Mouse (Mus musculus): Measurements from ENCODE around the gene Gm10277. TPM values are rescaled to one million over a fixed set of nuclear protein-coding genes. Genes with fewer than 3 reads are reported as not detected.

The Gm10277 gene
- 0.68 and 0.93 TPM in 2 replicates for polyA plus RNA-seq (2014; fragmentation: Nextera tagmentation; extraction: Ambion mirVana)

DNA sequence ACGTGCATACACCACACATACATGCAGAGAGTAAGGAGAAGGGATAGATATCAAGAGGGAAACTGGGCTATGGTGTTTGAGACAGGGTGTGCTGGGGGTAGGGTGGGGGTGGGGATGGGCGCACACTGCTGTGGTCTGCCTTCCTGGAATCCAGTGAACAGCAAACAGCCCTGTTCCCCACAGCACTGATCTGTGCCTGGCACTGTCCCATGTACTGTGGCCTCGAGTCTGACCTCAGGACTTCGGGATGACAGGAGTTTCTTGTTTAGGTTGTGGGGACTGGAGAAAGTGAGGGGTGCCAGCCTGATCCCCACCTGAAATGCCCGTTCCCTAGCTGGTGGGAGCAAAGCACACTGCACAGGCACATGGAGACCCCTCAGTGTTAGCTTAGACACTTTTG is at the start of gene Gm10277:
Gm10277 (minus strand) TSS at position 41 of the 400 bp plus-strand sequence.
- peaks cover 29% of the 10 kb centered on the region; the same call in 1 of the 2 replicates for H3K4me1 ChIP-seq (ENCODE audit: control insufficient read depth, insufficient read depth, low read length)
- no peak within 1 kb of the TSS for H3K4me3 ChIP-seq (ENCODE audit: low read depth, low read length)
- 93% methylated on average over 5 of the region's 5 CpGs for WGBS
- no peak within 1 kb of the TSS for H3K4me2 ChIP-seq (ENCODE audit: low read depth)
- H3K27ac ChIP-seq (ENCODE audit: low read depth, low read length): no peak within 1 kb of the TSS
- DNase-seq (ENCODE audit: low spot score) (no peak), ATAC-seq (ENCODE audit: insufficient read depth, low FRiP score, low TSS enrichment) (no peak)
- no peaks in the 10 kb centered on the region for H3K27me3 ChIP-seq (ENCODE audit: control insufficient read depth, insufficient read depth, low read length)
- no peak within 1 kb of the TSS for H3K9ac ChIP-seq (ENCODE audit: low read length)
- no peaks in the 10 kb centered on the region for H3K36me3 ChIP-seq (ENCODE audit: control insufficient read depth, insufficient read depth, low read length)
- H3K9me3 ChIP-seq (ENCODE audit: control insufficient read depth, low read length): no peaks in the 10 kb centered on the region

DNA sequence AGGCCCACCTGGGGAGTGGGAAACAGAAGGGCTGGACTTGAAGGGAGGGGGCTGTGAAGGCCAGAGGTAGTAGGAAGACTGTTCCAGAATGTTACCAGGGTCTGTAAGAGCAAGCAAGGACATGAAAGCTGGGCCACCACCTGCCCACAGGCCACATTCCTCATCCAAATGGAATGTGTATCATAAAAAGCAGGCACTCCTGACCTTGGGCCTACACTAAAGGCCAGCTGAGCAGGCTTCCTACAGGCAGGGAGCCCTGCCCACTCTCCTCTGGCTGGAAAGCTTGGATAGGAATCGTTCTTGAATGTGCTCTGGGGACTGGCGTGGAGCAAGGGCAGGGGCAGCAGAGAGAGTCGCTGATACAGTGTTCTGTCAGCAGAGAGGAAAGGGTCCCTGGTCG is 49.2 kb upstream of the Gm10277 start:
- no peak overlapping the region for H3K4me3 ChIP-seq (ENCODE audit: low read depth, low read length)
- H3K36me3 ChIP-seq (ENCODE audit: control insufficient read depth, insufficient read depth, low read length): peaks cover 6% of the 10 kb centered on the region
- 69% methylated on average over 4 of the region's 4 CpGs for WGBS
- H3K27me3 ChIP-seq (ENCODE audit: control insufficient read depth, insufficient read depth, low read length): no peaks in the 10 kb centered on the region
- no peak for DNase-seq (ENCODE audit: low spot score)
- no peak for ATAC-seq (ENCODE audit: insufficient read depth, low FRiP score, low TSS enrichment)
- H3K27ac ChIP-seq (ENCODE audit: low read depth, low read length): no peak overlapping the region
- H3K4me1 ChIP-seq (ENCODE audit: control insufficient read depth, insufficient read depth, low read length): no peaks in the 10 kb centered on the region
- no peak overlapping the region for H3K9ac ChIP-seq (ENCODE audit: low read length)
- no peaks in the 10 kb centered on the region; the same call in 1 of the 2 replicates for H3K9me3 ChIP-seq (ENCODE audit: control insufficient read depth, low read length)
- H3K4me2 ChIP-seq (ENCODE audit: low read depth): no peak overlapping the region

DNA sequence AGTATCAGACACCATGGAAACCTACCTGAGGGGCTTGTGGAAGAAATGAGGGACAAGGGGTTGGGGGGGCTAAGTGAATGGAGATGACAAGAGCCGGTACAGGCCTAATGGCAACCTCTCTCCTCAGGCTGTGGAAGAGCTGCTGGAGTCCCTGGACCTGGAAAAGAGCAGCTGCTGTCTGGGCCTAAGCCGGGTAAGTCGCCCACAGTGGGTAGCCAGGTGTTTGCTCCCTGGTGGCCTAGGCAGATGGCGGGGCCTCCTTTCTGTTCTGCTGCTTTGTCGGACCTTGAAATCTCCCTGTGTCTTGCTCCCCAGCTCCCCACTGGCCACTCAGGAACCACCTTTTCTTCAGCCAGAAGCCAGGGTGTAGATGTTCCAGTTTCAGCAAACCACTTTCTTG is 48.7 kb upstream of the Gm10277 start:
- peaks cover 4% of the 10 kb centered on the region for H3K36me3 ChIP-seq (ENCODE audit: control insufficient read depth, insufficient read depth, low read length)

DNA sequence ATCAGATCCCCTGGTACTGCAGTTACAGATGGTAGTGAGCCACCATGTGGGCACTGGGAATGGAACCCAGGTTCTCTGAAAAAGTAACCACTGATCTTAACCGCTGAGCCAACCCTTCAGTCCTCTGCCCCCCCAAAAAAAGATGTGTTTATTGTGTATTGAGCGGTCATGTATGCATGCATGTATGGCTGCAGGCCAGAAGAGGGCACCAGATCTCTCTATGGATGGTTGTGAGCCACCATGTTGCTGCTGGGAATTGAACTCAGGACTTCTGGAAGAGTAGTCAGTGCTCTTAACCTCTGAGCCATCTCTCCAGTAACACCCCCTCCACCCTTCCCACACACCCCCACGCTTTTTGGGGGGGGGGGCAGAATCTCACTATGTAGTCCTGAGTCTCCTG is 47.6 kb upstream of the Gm10277 start:
- ATAC-seq (ENCODE audit: insufficient read depth, low FRiP score, low TSS enrichment): no peak
- WGBS: 83% methylated on average over 3 of the region's 3 CpGs
- Histone ChIP-seq H3K4me3 (ENCODE audit: low read depth, low read length) (no peak overlapping the region), H3K9me3 (ENCODE audit: control insufficient read depth, low read length) (no peaks in the 10 kb centered on the region; the same call in 1 of the 2 replicates), H3K4me1 (ENCODE audit: control insufficient read depth, insufficient read depth, low read length) (peaks cover 4% of the 10 kb centered on the region; the same call in 1 of the 2 replicates), H3K36me3 (ENCODE audit: control insufficient read depth, insufficient read depth, low read length) (peaks cover 4% of the 10 kb centered on the region), H3K4me2 (ENCODE audit: low read depth) (no peak overlapping the region), H3K9ac (ENCODE audit: low read length) (no peak overlapping the region), H3K27me3 (ENCODE audit: control insufficient read depth, insufficient read depth, low read length) (no peaks in the 10 kb centered on the region), H3K27ac (ENCODE audit: low read depth, low read length) (no peak overlapping the region)
- no peak for DNase-seq (ENCODE audit: low spot score)

More for the DNA sequence above, 48.7 kb upstream of the Gm10277 start:
- WGBS: 60% methylated on average over 5 of the region's 5 CpGs
- no peak overlapping the region for H3K9ac ChIP-seq (ENCODE audit: low read length)
- no peak overlapping the region for H3K4me2 ChIP-seq (ENCODE audit: low read depth)
- no peaks in the 10 kb centered on the region for H3K4me1 ChIP-seq (ENCODE audit: control insufficient read depth, insufficient read depth, low read length)
- no peak overlapping the region for H3K27ac ChIP-seq (ENCODE audit: low read depth, low read length)
- DNase-seq (ENCODE audit: low spot score): no peak
- no peak overlapping the region for H3K4me3 ChIP-seq (ENCODE audit: low read depth, low read length)
- no peaks in the 10 kb centered on the region for H3K27me3 ChIP-seq (ENCODE audit: control insufficient read depth, insufficient read depth, low read length)
- no peak for ATAC-seq (ENCODE audit: insufficient read depth, low FRiP score, low TSS enrichment)
- no peaks in the 10 kb centered on the region; the same call in 1 of the 2 replicates for H3K9me3 ChIP-seq (ENCODE audit: control insufficient read depth, low read length)

DNA sequence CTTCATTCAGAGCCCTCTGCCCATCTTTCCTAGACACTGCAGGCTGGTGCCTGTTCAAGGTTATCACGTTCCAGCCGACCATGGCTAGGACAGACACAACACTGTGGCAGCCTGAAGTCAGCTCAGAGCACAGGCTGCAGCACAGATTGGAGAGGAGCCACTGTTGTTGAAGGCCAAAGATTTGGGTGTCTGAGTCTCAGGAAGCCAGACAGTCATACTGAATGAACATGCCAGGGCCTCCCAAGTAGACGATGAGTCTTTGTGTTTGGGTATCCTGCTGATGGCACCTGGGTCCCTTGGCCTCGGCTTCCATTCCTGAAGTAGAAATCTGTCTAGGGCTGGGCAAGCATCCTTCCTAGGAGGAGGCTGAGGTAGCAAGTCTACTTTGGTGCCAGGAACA is 45.0 kb upstream of the Gm10277 start:
- 92% methylated on average over 4 of the region's 4 CpGs for WGBS
- H3K27me3 ChIP-seq (ENCODE audit: control insufficient read depth, insufficient read depth, low read length): 0 out of 2 replicates have a peak, but pooled peaks cover 3% of the 10 kb centered on the region
- H3K27ac ChIP-seq (ENCODE audit: low read depth, low read length): no peak overlapping the region
- no peaks in the 10 kb centered on the region; the same call in 1 of the 2 replicates for H3K9me3 ChIP-seq (ENCODE audit: control insufficient read depth, low read length)
- H3K4me2 ChIP-seq (ENCODE audit: low read depth): no peak overlapping the region
- no peak overlapping the region for H3K4me3 ChIP-seq (ENCODE audit: low read depth, low read length)
- no peak for DNase-seq (ENCODE audit: low spot score)
- peaks cover 4% of the 10 kb centered on the region; the same call in 1 of the 2 replicates for H3K4me1 ChIP-seq (ENCODE audit: control insufficient read depth, insufficient read depth, low read length)
- ATAC-seq (ENCODE audit: insufficient read depth, low FRiP score, low TSS enrichment): no peak
- H3K9ac ChIP-seq (ENCODE audit: low read length): no peak overlapping the region
- H3K36me3 ChIP-seq (ENCODE audit: control insufficient read depth, insufficient read depth, low read length): peaks cover 9% of the 10 kb centered on the region

DNA sequence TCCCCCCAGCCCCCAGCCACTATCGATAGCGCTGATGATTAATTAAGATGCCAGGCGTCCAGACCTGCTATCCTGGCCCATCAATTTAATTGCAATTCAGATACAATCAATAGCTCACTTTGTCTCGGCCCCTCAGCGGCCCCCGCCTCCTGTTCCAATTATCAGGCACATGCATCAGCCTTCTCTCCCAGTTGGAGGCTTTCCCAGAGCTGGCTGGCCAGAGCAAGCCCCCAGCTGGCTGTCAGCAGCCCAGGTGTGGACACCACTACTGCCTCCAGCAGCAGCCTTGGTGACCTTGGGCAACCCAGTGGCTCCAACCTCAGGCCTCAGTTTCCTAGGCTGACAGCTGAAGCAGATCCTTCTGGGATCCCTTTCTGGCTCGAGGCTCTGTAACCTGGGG is 43.3 kb upstream of the Gm10277 start:
- ATAC-seq (ENCODE audit: insufficient read depth, low FRiP score, low TSS enrichment) (no peak), DNase-seq (ENCODE audit: low spot score) (no peak)
- Histone ChIP-seq H3K4me3 (ENCODE audit: low read depth, low read length) (no peak overlapping the region), H3K4me1 (ENCODE audit: control insufficient read depth, insufficient read depth, low read length) (peaks cover 4% of the 10 kb centered on the region; the same call in 1 of the 2 replicates), H3K27me3 (ENCODE audit: control insufficient read depth, insufficient read depth, low read length) (0 out of 2 replicates have a peak, but pooled peaks cover 3% of the 10 kb centered on the region), H3K4me2 (ENCODE audit: low read depth) (no peak overlapping the region), H3K27ac (ENCODE audit: low read depth, low read length) (no peak overlapping the region), H3K36me3 (ENCODE audit: control insufficient read depth, insufficient read depth, low read length) (peaks cover 9% of the 10 kb centered on the region), H3K9ac (ENCODE audit: low read length) (no peak overlapping the region), H3K9me3 (ENCODE audit: control insufficient read depth, low read length) (no peaks in the 10 kb centered on the region; the same call in 1 of the 2 replicates)
- 63% methylated on average over 7 of the region's 7 CpGs for WGBS

DNA sequence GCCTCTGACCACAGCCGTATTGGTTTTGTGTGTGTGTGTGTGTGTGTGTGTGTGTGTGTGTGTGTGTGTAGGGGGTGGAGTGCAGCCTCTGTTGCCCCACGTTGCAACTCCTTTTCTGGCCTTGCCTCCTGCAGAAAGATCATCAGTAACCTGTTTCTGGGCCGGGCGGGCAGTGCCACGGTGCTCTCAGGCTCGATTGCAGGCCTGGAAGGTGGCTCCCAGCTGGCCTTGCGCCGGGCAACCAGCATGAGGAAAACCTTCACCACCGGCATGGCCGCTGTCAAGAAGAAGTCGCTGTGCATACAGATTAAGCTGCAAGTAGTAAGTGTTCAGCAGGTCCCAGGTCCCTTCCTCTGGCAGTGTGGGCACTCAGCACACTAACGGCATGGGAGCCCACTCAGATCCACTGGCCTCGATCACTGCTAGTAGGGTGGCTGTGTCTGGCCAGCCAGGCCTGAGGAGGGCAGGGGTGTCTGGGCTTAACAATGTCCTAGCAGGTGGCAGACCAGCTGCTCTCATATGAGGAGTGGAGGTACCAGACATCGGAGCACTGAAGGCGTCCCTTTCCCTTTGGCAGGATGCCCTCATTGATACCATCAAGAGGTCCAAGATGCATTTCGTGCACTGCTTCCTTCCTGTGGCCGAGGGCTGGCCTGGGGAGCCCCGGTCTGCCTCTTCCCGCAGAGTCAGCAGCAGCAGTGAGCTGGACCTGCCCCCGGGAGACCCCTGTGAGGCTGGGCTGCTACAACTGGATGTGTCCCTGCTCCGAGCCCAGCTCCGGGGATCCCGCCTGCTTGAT is 41.7 kb upstream of the Gm10277 start:
- Histone ChIP-seq H3K9ac (ENCODE audit: low read length) (no peak overlapping the region), H3K36me3 (ENCODE audit: control insufficient read depth, insufficient read depth, low read length) (peaks cover 9% of the 10 kb centered on the region), H3K9me3 (ENCODE audit: control insufficient read depth, low read length) (no peaks in the 10 kb centered on the region), H3K4me2 (ENCODE audit: low read depth) (no peak overlapping the region), H3K27ac (ENCODE audit: low read depth, low read length) (no peak overlapping the region), H3K4me1 (ENCODE audit: control insufficient read depth, insufficient read depth, low read length) (peaks cover 4% of the 10 kb centered on the region; the same call in 1 of the 2 replicates), H3K27me3 (ENCODE audit: control insufficient read depth, insufficient read depth, low read length) (0 out of 2 replicates have a peak, but pooled peaks cover 3% of the 10 kb centered on the region), H3K4me3 (ENCODE audit: low read depth, low read length) (no peak overlapping the region)
- DNase-seq (ENCODE audit: low spot score): no peak
- ATAC-seq (ENCODE audit: insufficient read depth, low FRiP score, low TSS enrichment): no peak
- 80% methylated on average over 23 of the region's 23 CpGs for WGBS

DNA sequence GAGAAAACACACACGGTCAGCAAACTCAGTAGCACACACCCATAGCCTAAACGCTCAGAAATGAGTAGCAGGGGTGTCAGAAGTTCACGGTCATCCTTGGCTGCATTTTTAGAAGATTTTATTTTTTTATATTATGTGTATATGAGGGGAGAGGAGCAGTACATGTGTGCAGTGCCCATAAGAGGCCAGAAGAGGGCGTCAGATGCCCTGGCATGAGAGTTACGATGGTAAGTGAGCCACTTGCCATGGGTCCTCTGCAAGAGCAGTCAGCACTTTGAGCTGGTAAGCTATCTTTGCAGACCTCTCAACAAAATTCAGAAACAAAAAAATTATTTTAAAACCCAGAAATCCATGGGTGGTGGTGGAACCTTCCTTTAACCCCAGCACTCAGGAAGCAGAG is 40.6 kb upstream of the Gm10277 start:
- H3K36me3 ChIP-seq (ENCODE audit: control insufficient read depth, insufficient read depth, low read length): peaks cover 12% of the 10 kb centered on the region
- no peak for ATAC-seq (ENCODE audit: insufficient read depth, low FRiP score, low TSS enrichment)
- H3K9ac ChIP-seq (ENCODE audit: low read length): no peak overlapping the region
- H3K4me2 ChIP-seq (ENCODE audit: low read depth): no peak overlapping the region
- H3K27ac ChIP-seq (ENCODE audit: low read depth, low read length): no peak overlapping the region
- no peaks in the 10 kb centered on the region for H3K9me3 ChIP-seq (ENCODE audit: control insufficient read depth, low read length)
- peaks cover 4% of the 10 kb centered on the region; the same call in 1 of the 2 replicates for H3K4me1 ChIP-seq (ENCODE audit: control insufficient read depth, insufficient read depth, low read length)
- H3K4me3 ChIP-seq (ENCODE audit: low read depth, low read length): no peak overlapping the region
- 0 out of 2 replicates have a peak, but pooled peaks cover 6% of the 10 kb centered on the region for H3K27me3 ChIP-seq (ENCODE audit: control insufficient read depth, insufficient read depth, low read length)
- no peak for DNase-seq (ENCODE audit: low spot score)
- 91% methylated on average over 5 of the region's 5 CpGs for WGBS
